Mouse (Mus musculus): ENCODE results near the gene Ppp1r14c. TPM values are rescaled to one million over a fixed set of nuclear protein-coding genes. Genes with fewer than 3 reads are reported as not detected.

Ppp1r14c gene
- total RNA-seq, 2 experiments from 2014 or later, result 14.6 to 16.0 TPM

Small RNAs within 50 kb of the gene (microRNA-seq; reads per million reads assigned to microRNA genes)
- not detected for gene Gm24482

Other genes with a start within 250 kb of the Ppp1r14c start
- gene H60c, start 98.3 kb upstream of the Ppp1r14c start, total RNA-seq (2021), result not detected
- gene Iyd, start 174.2 kb downstream of the Ppp1r14c start, total RNA-seq (2021), result under 1 TPM; 0.32 to 0.59 TPM

All from left cerebral cortex, postnatal 36 days (tissue).